Mouse (Mus musculus) heart, adult 2 months (tissue): ENCODE measurements around the gene Tmem8b.

ENCODE experiments used
- CTCF ChIP-seq: fragments of 200-600 bp; IDR thresholded peaks from 2 replicates; pipeline ENCODE4 v1.8.1; 2022; ENCODE audit warnings: antibody characterized with exemption, mild to moderate bottlenecking, moderate library complexity
- EP300 ChIP-seq: fragments of 200-500 bp; IDR thresholded peaks from 2 replicates; pipeline ENCODE4 v1.6.1; 2011; ENCODE audit warnings: low read depth, low read length, control low read depth; ENCODE audit not compliant: insufficient read depth

DNA sequence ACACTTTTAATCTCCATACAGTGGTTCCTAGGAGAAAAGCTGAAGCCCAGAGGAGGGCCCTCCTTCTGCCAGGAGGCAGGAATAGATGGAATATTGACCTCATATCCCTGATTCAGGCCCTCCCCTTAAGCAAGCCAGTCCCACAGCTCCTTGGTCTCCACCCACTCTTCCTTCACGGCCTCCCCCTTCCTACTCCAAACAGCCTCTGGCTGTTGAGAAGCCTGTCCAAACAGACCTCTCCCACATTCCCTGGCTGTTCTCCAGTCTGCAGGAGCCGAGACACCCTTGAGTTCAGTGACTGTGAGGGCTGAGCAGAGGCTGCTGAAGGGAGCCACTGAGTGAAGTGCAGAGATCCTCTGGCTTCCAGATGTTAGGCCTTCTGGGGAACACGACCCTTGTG lies 58.2 kb downstream of the Tmem8b start, which contains the start of gene Hrct1:
- TF ChIP-seq EP300 (peak; percentile 87), CTCF (no peak)
